Mouse (Mus musculus) heart, adult 9 months (tissue): Measurements from ENCODE around the gene Supt7l.
"Not testable (repeated sequence)": the region's sequence is repeated elsewhere in the genome, so short reads cannot be mapped to it uniquely, and the experiment has no call there.

Source experiments
- DNase-seq, 2 experiments: peaks; one replicate each; pipeline ENCODE4 v3.0.0; 2022; ENCODE audit warnings: low spot score in 2 of 2

Gene Supt7l

GRCm38 (mm10) chr5:31527707-31528106 lies at the start of gene Supt7l:
Supt7l (minus strand) TSS chr5:31527807.
- DNase-seq = not testable (repeated sequence)

GRCm38 (mm10) chr5:31576539-31576975 lies 49.0 kb upstream of the Supt7l start:
- DNase-seq = peak in 1 of 2 experiments; percentile 34

GRCm38 (mm10) chr5:31573722-31574121 lies 46.1 kb upstream of the Supt7l start:
- no peak for DNase-seq

- DNase-seq = peak; percentile 85 to 90
Observed at GRCm38 (mm10) chr5:31571023-31571608, 43.5 kb upstream of the Supt7l start.

GRCm38 (mm10) chr5:31567951-31568657 lies 40.5 kb upstream of the Supt7l start:
- DNase-seq = no peak

- no peak for DNase-seq
Observed at GRCm38 (mm10) chr5:31566457-31566856, 38.9 kb upstream of the Supt7l start.

GRCm38 (mm10) chr5:31566026-31566425 lies 38.4 kb upstream of the Supt7l start:
- DNase-seq = no peak

- DNase-seq = peak; percentile 82 to 83
Observed at GRCm38 (mm10) chr5:31564976-31565375, 37.4 kb upstream of the Supt7l start.

GRCm38 (mm10) chr5:31563905-31564304 lies 36.3 kb upstream of the Supt7l start:
- no peak for DNase-seq

- DNase-seq = peak; percentile 59 to 70
Observed at GRCm38 (mm10) chr5:31563496-31563895, 35.9 kb upstream of the Supt7l start.

- DNase-seq = peak; percentile 70 to 75
Observed at GRCm38 (mm10) chr5:31562036-31562666, 34.5 kb upstream of the Supt7l start.

GRCm38 (mm10) chr5:31560352-31560751 lies 32.7 kb upstream of the Supt7l start:
- no peak for DNase-seq

- DNase-seq = no peak
Observed at GRCm38 (mm10) chr5:31559401-31559800, 31.8 kb upstream of the Supt7l start.

GRCm38 (mm10) chr5:31535228-31535627 lies 7.6 kb upstream of the Supt7l start:
- DNase-seq = no peak

- DNase-seq = no peak
Observed at GRCm38 (mm10) chr5:31528560-31528959, 953 bp upstream of the Supt7l start.

- peak in 1 of 2 experiments; percentile 3 for DNase-seq
Observed at GRCm38 (mm10) chr5:31527117-31527680, 408 bp downstream of the Supt7l start.

- peak; percentile 63 to 85 for DNase-seq
Observed at GRCm38 (mm10) chr5:31526354-31527116, 1.1 kb downstream of the Supt7l start, which contains the start of gene Slc4a1ap. Slc4a1ap (plus strand) TSS chr5:31526995.

- DNase-seq = no peak
Observed at GRCm38 (mm10) chr5:31520556-31520955, 7.1 kb downstream of the Supt7l start.

GRCm38 (mm10) chr5:31512481-31512880 lies 15.1 kb downstream of the Supt7l start:
- DNase-seq = no peak

GRCm38 (mm10) chr5:31504843-31505242 lies 22.8 kb downstream of the Supt7l start:
- DNase-seq = no peak

GRCm38 (mm10) chr5:31494513-31495297 lies 32.9 kb downstream of the Supt7l start, which contains the start of gene Gpn1:
Gpn1 (plus strand) TSS chr5:31494741.
- DNase-seq = peak; percentile 91 to 96
